Mouse (Mus musculus) cerebellum, postnatal 4 days (tissue): ENCODE measurements at regions not wholly inside any gene's neighbourhood (a gene's known extent, or its start where the extent isn't known, plus 50 kb on each side); places are given as distances from the start of the nearest gene placed in this dataset.

Experiments
- DNase-seq, 2 experiments: peaks; one replicate each; pipeline ENCODE4 v3.0.0; 2022; ENCODE audit warnings: low spot score in 2 of 2, mixed read lengths in 1 of 2

DNA sequence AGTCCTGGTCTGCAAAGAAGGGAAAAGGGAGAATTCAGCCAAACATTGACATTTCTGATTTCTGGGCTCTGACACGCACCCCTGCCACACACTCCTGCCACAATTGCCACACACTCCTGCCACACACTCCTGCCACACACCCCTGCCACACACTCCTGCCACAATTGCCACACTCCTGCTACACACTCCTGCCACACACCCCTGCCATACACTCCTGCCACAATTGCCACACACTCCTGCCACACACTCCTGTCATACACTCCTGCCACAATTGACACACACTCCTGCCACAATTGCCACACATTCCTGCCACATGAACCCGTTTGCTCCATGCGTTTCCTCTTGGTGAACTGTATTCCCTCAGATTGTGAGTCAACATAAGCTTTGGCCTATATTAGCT lies 130.0 kb upstream of the Gm9833 start:
- DNase-seq: no peak

DNA sequence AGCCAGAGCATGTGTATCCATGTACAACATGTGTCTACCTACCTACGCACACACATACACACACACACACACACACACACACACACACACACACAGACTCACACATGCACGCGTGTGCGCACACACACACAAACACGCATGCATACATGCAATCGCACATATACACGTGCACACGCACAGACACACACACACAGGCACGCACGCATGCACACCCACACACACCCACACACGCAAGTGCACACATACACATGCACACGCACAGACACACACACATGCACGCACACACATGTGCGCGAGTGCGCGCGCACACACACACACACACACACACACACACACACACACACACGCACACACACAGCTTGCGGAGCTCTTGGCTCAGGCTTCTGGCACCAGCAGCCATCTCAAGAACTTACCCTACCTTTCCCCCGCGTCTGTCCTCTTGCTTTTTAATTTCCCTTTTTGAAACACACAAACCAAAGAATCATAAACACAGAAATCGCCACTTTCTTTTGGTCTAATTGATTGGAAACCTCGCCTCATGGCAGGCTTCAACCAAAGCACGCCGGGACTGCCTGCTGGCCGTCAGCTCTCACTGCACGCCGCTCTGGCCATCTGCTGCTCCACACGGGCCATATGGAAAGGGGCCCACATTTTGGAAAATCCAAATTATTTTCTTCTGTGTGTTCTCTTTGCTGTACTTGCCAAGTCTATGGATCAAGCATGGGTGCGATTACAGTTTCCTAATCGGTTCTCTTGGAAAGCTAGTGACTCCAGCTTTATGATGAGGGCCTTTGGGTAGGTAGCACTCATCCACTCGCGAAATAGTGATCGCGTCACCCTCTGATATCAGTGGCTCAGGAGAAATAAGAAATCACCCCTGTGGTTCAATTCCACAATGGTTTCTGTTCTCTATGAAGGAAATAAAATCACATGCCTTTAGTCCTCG lies 127.9 kb upstream of the Gm9833 start:
- DNase-seq: no peak

DNA sequence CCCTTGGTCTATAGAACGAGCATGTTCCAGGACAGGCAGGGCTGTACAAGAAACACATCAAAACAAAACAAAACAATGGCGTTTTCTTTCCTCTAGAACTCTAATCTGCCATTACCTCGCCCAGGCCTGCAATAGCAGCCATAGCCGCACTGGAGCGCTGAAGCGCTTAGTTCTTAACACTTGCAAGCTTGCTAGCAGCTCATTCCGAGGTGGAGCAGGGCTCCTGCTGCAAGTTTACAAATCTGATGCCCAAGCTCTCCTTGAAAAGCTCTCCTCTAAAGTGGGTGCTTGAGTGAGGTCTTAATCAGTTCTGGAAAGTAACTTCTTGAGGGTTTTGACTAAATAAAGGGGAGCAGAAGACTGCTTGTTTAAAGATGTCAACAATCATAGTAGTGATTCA lies 127.2 kb upstream of the Gm9833 start:
- DNase-seq: peak in 1 of 2 experiments; percentile 50
